Mouse (Mus musculus) common myeloid progenitor, adult 5-6 weeks (primary cell): ENCODE measurements around the gene Uba2. TPM values are rescaled to one million over a fixed set of nuclear protein-coding genes. Genes with fewer than 3 reads are reported as not detected.
"Not testable (repeated sequence)": the region's sequence is repeated elsewhere in the genome, so short reads cannot be mapped to it uniquely, and the experiment has no call there.

ENCODE experiments used
- ATAC-seq: replicated peaks from 2 replicates; pipeline ENCODE4 v1.8.0; 2016; ENCODE audit warnings: low read depth, mild to moderate bottlenecking, moderate TSS enrichment, inconsistent platforms; ENCODE audit not compliant: poor library complexity, severe bottlenecking
- total RNA-seq: library from RNA; stranded (forward); fragments of 200-1000, 187-1606 nt; gene quantifications from 2 replicates; pipeline ENCODE4 v1.2.3, GENCODE M21; 2017

Gene Uba2
- total RNA-seq, 1 experiment from 2014 or later = 188 TPM

GRCm38 (mm10) chr7:34167766-34168469, 1.5 kb downstream of the Uba2 start:
- ATAC-seq = peak; percentile 43

- ATAC-seq = peak; percentile 55
Measured at GRCm38 (mm10) chr7:34166850-34167249, 2.5 kb downstream of the Uba2 start.

- ATAC-seq = no peak
Measured at GRCm38 (mm10) chr7:34165999-34166398, 3.4 kb downstream of the Uba2 start.

- no peak for ATAC-seq
Measured at GRCm38 (mm10) chr7:34164671-34165070, 4.7 kb downstream of the Uba2 start.

GRCm38 (mm10) chr7:34159167-34159566, 10.2 kb downstream of the Uba2 start:
- no peak for ATAC-seq

GRCm38 (mm10) chr7:34157994-34158393, 11.4 kb downstream of the Uba2 start:
- ATAC-seq = no peak

GRCm38 (mm10) chr7:34147193-34147592, 22.2 kb downstream of the Uba2 start:
- no peak for ATAC-seq

GRCm38 (mm10) chr7:34141123-34141522, 28.3 kb downstream of the Uba2 start:
- no peak for ATAC-seq

GRCm38 (mm10) chr7:34139493-34139892, 29.9 kb downstream of the Uba2 start:
- ATAC-seq = no peak

GRCm38 (mm10) chr7:34134336-34134735, 35.1 kb downstream of the Uba2 start:
- no peak for ATAC-seq

GRCm38 (mm10) chr7:34133117-34133762, 36.2 kb downstream of the Uba2 start, which contains the start of gene Wtip:
Gene Wtip, minus strand, starts transcription at chr7:34133268.
- no peak for ATAC-seq

GRCm38 (mm10) chr7:34132355-34133079, 36.9 kb downstream of the Uba2 start:
- no peak for ATAC-seq

GRCm38 (mm10) chr7:34131959-34132354, 37.4 kb downstream of the Uba2 start:
- ATAC-seq = no peak

GRCm38 (mm10) chr7:34131118-34131517, 38.3 kb downstream of the Uba2 start:
- ATAC-seq = no peak

- no peak for ATAC-seq
Measured at GRCm38 (mm10) chr7:34126291-34126690, 43.1 kb downstream of the Uba2 start.

- ATAC-seq = no peak
Measured at GRCm38 (mm10) chr7:34125346-34125745, 44.1 kb downstream of the Uba2 start.

GRCm38 (mm10) chr7:34122987-34123720, 46.2 kb downstream of the Uba2 start:
- no peak for ATAC-seq

- ATAC-seq = not testable (repeated sequence)
Measured at GRCm38 (mm10) chr7:34120636-34121035, 48.8 kb downstream of the Uba2 start.

- ATAC-seq = no peak
Measured at GRCm38 (mm10) chr7:34116601-34117000, 52.8 kb downstream of the Uba2 start.

- ATAC-seq = no peak
Measured at GRCm38 (mm10) chr7:34109190-34109589, 60.2 kb downstream of the Uba2 start.
